Mouse (Mus musculus): ENCODE results near the gene Shisa3. TPM values are rescaled to one million over a fixed set of nuclear protein-coding genes. Genes with fewer than 3 reads are reported as not detected.

Shisa3 gene
- 8.4 TPM for polyA plus RNA-seq (2014; fragmentation: Illumina TruSeq; extraction: RNeasy Lipid Tissue Mini Kit (QIAGEN cat#74804); ENCODE audit: low read depth, low replicate concordance)

DNA sequence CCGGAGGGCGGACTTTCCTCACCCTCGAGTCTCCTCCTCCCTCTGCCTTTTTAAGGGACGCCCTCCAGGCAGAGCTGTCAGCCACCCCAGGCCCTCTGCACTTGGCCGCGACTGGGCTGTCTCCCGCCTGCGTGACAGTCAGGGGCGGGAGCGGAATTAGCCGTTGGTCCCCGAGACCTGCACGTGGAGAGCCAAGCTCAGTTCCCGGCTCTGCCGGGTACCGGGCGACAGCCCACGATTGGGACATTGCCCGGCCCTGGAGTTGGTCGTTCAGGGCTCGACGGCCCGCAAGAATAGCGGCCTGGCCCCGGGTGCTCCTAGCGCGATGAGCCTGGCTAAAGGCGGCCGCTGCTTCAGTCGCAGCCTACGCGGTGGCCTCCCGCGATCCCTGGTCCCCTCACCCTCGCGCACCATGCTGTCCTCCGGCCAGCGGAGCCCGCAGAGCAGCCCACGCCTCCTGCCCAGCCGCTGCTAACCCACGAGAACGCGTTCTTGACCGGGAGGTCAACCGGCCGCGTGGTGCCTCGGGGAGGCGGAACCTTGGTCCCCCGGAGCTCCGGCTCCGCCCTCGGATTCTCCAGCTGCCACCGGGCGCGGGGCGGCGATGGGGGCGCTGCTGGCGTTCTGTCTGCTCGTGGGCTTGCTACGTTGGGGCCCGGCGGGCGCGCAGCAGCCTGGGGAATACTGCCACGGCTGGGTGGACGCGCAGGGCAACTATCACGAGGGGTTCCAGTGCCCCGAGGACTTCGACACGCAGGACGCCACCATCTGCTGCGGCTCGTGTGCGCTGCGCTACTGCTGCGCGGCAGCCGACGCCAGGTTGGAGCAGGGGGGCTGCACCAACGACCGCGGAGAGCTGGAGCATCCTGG, at the start of gene Shisa3:
Gene Shisa3, plus strand, starts transcription at position 79 of the 870 bp plus-strand sequence.

Other genes with a start within 250 kb of the Shisa3 start
- 0.47 TPM for gene Bend4, start 179.6 kb upstream of the Shisa3 start, polyA plus RNA-seq (2014; fragmentation: Illumina TruSeq; extraction: RNeasy Lipid Tissue Mini Kit (QIAGEN cat#74804); ENCODE audit: low read depth, low replicate concordance)
- gene Atp8a1, start 239.6 kb downstream of the Shisa3 start, polyA plus RNA-seq (2014; fragmentation: Illumina TruSeq; extraction: RNeasy Lipid Tissue Mini Kit (QIAGEN cat#74804); ENCODE audit: low read depth, low replicate concordance) = 73.6 TPM

All from sigmoid colon, adult 10 weeks (tissue).